Mouse (Mus musculus) limb, embryonic 12.5 days (tissue): ENCODE results near the gene E2f8. TPM values are rescaled to one million over a fixed set of nuclear protein-coding genes. Genes with fewer than 3 reads are reported as not detected.

Source experiments
- ATAC-seq: fragments of 200-750 bp; cut with Nextera tagmentation; 2 replicates; pipeline ENCODE4 v1.8.0; 2017; ENCODE audit warnings: low read depth, moderate TSS enrichment; ENCODE audit not compliant: insufficient number of reproducible peaks, insufficient read depth, low FRiP score, low TSS enrichment
- H3K27ac ChIP-seq: fragments of 300-500 bp; sonication (generic); 2 replicates; pipeline ENCODE4 v1.5.1; 2016; ENCODE audit warnings: mild to moderate bottlenecking, moderate library complexity
- H3K27me3 ChIP-seq: fragments of 300-500 bp; sonication (generic); 2 replicates; pipeline ENCODE4 v1.6.1; 2016; ENCODE audit warnings: mild to moderate bottlenecking, moderate library complexity
- H3K36me3 ChIP-seq: fragments of 300-500 bp; sonication (generic); 2 replicates; pipeline ENCODE4 v1.6.1; 2016; ENCODE audit warnings: mild to moderate bottlenecking, moderate library complexity
- H3K4me1 ChIP-seq: fragments of 300-500 bp; sonication (generic); replicated peaks from 2 replicates; pipeline ENCODE4 v1.6.1; 2016
- H3K4me2 ChIP-seq: fragments of 300-500 bp; sonication (generic); 2 replicates; pipeline ENCODE4 v1.6.1; 2016; ENCODE audit warnings: mild to moderate bottlenecking, moderate library complexity
- H3K4me3 ChIP-seq: fragments of 300-500 bp; sonication (generic); replicated peaks from 2 replicates; pipeline ENCODE4 v1.5.1; 2016; ENCODE audit warnings: mild to moderate bottlenecking
- H3K9ac ChIP-seq: fragments of 300-500 bp; sonication (generic); replicated peaks from 2 replicates; pipeline ENCODE4 v1.6.1; 2016; ENCODE audit warnings: mild to moderate bottlenecking, moderate library complexity
- H3K9me3 ChIP-seq: fragments of 300-500 bp; sonication (generic); 2 replicates; pipeline ENCODE4 v1.6.1; 2016; ENCODE audit warnings: mild to moderate bottlenecking, moderate library complexity
- WGBS: fragments of 180-500 bp; shearing (Covaris S2); methylation state at CpG from one replicate; pipeline ENCODE4 v1.1.7; 2016; 5-methylcytosine and 5-hydroxymethylcytosine counted together
- polyA plus RNA-seq: library from polyadenylated mRNA; unstranded; fragments of >200 nt; fragmentation: Nextera tagmentation; extraction: Ambion mirVana; gene quantifications from 2 replicates; pipeline ENCODE4 v1.2.1, GENCODE M21; 2016

E2f8 gene
- polyA plus RNA-seq, 1 experiment from 2014 or later: 13.7 TPM

GRCm38 (mm10) chr7:48909342-48909671, 27.9 kb upstream of the E2f8 start:
- no peak overlapping the region for H3K9ac ChIP-seq
- H3K4me1 ChIP-seq: no peaks in the 10 kb centered on the region
- no peaks in the 10 kb centered on the region for H3K9me3 ChIP-seq
- no peak for ATAC-seq
- 52% methylated on average over 4 of the region's 4 CpGs for WGBS
- H3K4me3 ChIP-seq: no peak overlapping the region
- H3K27ac ChIP-seq: no peak overlapping the region
- H3K4me2 ChIP-seq: no peak overlapping the region
- H3K27me3 ChIP-seq: no peaks in the 10 kb centered on the region
- no peaks in the 10 kb centered on the region for H3K36me3 ChIP-seq

DNA sequence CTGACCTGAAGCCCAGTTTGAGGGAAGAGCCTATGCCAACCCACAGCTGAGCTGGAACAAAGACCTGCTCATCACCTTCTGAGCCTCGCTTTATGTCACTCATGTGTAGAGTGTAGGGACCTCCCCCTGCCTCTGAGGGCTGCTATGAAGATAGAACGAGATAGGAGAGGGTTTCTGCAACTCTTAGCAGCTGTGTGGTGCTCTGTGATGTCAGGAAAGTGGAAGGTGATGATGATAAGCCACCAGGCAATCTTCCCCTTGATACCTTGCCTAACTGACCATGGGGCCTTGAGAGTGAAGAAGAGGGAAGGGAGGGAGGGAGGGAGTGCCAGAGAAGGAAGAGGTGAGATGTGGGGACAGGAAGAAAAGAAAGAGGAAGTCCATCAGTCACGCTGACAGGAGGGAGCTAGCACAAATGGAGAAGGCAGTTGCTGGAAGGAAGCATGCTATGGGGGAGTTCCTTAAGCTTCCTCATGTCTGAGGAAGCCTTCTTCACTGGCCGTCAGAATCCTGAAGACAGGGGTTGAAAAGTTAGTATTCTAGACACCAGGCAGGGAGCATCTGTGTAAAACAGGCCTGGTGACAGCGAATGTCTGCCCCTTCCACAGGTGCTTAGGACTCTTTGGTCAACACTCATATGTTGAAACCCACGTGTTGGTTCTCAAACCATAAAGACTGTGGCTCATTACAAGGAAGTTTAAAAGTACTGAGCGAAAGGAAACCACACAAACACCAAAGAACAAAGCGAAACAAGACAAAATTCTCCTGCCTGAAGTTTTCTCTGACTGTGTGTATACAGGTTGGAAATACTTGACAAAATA, 27.3 kb upstream of the E2f8 start, which contains the start of gene Nav2:
TSS of gene Nav2 (plus strand) at position 196 of the 821 bp plus-strand sequence.
- Histone ChIP-seq H3K36me3 (no peaks in the 10 kb centered on the region), H3K27me3 (no peaks in the 10 kb centered on the region), H3K4me2 (no peak within 1 kb of the TSS), H3K27ac (no peak within 1 kb of the TSS), H3K9ac (no peak within 1 kb of the TSS), H3K9me3 (no peaks in the 10 kb centered on the region), H3K4me1 (no peaks in the 10 kb centered on the region), H3K4me3 (no peak within 1 kb of the TSS)
- 68% methylated on average over 8 of the region's 8 CpGs for WGBS
- ATAC-seq: no peak

DNA sequence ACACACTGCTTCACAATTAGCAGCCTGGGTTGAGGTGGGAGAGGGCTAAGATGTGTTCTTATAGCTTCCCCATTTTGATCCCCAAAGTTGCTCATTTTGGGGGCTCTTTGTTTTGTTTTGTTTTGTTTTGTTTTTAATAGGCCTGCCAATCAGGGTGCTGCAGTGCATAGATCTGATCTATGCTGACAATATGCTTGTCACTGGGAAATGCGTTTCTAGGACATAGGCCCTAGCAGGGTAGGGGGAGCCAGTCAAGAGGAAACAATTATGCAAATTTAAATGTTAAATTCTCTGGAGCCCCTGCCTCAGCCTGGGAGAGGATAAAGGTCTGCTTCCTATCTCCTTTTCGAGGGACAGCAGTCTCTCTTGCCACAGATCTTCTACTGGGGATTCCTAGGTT, 21.1 kb upstream of the E2f8 start:
- 41% methylated on average over 2 of the region's 2 CpGs for WGBS
- H3K27me3 ChIP-seq: 0 out of 2 replicates have a peak, but pooled peaks cover 4% of the 10 kb centered on the region
- no peak for ATAC-seq
- peaks cover 11% of the 10 kb centered on the region for H3K4me1 ChIP-seq
- no peaks in the 10 kb centered on the region for H3K36me3 ChIP-seq
- no peak overlapping the region for H3K9ac ChIP-seq
- no peaks in the 10 kb centered on the region for H3K9me3 ChIP-seq
- no peak overlapping the region for H3K27ac ChIP-seq
- no peak overlapping the region for H3K4me2 ChIP-seq
- no peak overlapping the region for H3K4me3 ChIP-seq

DNA sequence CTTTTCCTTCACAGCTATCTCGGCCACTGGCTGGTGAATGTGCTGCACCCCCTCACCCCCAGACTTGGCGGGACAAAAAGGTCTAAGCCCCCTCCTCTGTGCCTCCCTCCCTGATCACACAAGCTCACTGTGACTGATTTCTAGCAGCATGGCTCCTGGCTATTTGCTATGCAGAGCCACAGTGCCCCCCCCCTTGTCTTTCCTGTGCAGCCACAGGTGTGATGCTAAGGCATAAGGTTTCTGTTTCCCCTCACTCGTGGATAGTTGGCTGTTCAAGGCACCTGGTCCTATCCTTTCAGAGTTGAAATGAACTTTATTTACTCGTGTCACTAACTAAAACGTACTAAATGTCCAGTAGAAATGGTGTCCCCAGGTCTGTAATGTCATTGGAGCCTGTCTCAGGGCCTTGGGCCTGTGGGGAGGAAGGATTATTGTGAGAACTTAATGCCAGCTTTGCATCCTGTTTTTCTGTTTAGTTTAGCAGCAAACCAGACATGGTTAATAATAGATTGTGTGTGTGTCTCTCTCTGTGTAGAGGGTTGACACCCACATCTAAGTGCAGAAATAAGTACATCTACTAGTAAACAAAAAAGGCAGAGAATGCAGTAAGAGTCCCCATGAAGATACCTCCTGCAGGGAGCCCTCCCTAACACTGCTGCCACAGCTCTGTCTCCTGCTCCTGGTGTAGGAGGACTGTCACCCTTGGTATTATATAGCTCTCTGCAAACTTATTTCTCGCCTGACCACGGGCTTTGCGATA, 19.2 kb upstream of the E2f8 start:
- Histone ChIP-seq H3K27me3 (peaks cover 10% of the 10 kb centered on the region; the same call in 1 of the 2 replicates), H3K9ac (no peak overlapping the region), H3K4me1 (peaks cover 16% of the 10 kb centered on the region), H3K4me3 (no peak overlapping the region), H3K36me3 (no peaks in the 10 kb centered on the region), H3K9me3 (no peaks in the 10 kb centered on the region), H3K4me2 (no peak overlapping the region), H3K27ac (no peak overlapping the region)
- no peak for ATAC-seq
- 66% methylated on average over 8 of the region's 8 CpGs for WGBS

GRCm38 (mm10) chr7:48898416-48898815, 17.0 kb upstream of the E2f8 start:
- no peak for ATAC-seq
- H3K27ac ChIP-seq: no peak overlapping the region
- H3K9ac ChIP-seq: no peak overlapping the region
- no peak overlapping the region for H3K4me2 ChIP-seq
- H3K4me1 ChIP-seq: peaks cover 16% of the 10 kb centered on the region
- no peaks in the 10 kb centered on the region for H3K9me3 ChIP-seq
- WGBS: 55% methylated on average over 9 of the region's 9 CpGs
- H3K27me3 ChIP-seq: peaks cover 10% of the 10 kb centered on the region; the same call in 1 of the 2 replicates
- H3K36me3 ChIP-seq: no peaks in the 10 kb centered on the region
- no peak overlapping the region for H3K4me3 ChIP-seq

GRCm38 (mm10) chr7:48897539-48898163, 16.3 kb upstream of the E2f8 start:
- Histone ChIP-seq H3K4me2 (no peak overlapping the region), H3K4me3 (no peak overlapping the region), H3K4me1 (peaks cover 16% of the 10 kb centered on the region), H3K9me3 (no peaks in the 10 kb centered on the region), H3K27me3 (peaks cover 10% of the 10 kb centered on the region; the same call in 1 of the 2 replicates), H3K36me3 (no peaks in the 10 kb centered on the region), H3K9ac (no peak overlapping the region), H3K27ac (peak overlapping the region; percentile 4; the same call in 1 of the 2 replicates)
- ATAC-seq: no peak
- WGBS: 68% methylated on average over 24 of the region's 24 CpGs

GRCm38 (mm10) chr7:48896051-48896450, 14.7 kb upstream of the E2f8 start:
- Histone ChIP-seq H3K4me2 (no peak overlapping the region), H3K4me1 (peaks cover 21% of the 10 kb centered on the region), H3K9me3 (no peaks in the 10 kb centered on the region), H3K36me3 (no peaks in the 10 kb centered on the region), H3K4me3 (no peak overlapping the region), H3K9ac (no peak overlapping the region), H3K27ac (no peak overlapping the region), H3K27me3 (peaks cover 11% of the 10 kb centered on the region; the same call in 1 of the 2 replicates)
- ATAC-seq: no peak
- WGBS: 81% methylated on average over 4 of the region's 4 CpGs

GRCm38 (mm10) chr7:48895475-48895874, 14.1 kb upstream of the E2f8 start:
- no peaks in the 10 kb centered on the region for H3K36me3 ChIP-seq
- H3K4me2 ChIP-seq: no peak overlapping the region
- no peak overlapping the region for H3K27ac ChIP-seq
- WGBS: 94% methylated on average over 4 of the region's 4 CpGs
- no peak for ATAC-seq
- H3K4me3 ChIP-seq: no peak overlapping the region
- no peak overlapping the region for H3K9ac ChIP-seq
- peaks cover 12% of the 10 kb centered on the region; the same call in 1 of the 2 replicates for H3K27me3 ChIP-seq
- no peaks in the 10 kb centered on the region for H3K9me3 ChIP-seq
- peaks cover 26% of the 10 kb centered on the region for H3K4me1 ChIP-seq

DNA sequence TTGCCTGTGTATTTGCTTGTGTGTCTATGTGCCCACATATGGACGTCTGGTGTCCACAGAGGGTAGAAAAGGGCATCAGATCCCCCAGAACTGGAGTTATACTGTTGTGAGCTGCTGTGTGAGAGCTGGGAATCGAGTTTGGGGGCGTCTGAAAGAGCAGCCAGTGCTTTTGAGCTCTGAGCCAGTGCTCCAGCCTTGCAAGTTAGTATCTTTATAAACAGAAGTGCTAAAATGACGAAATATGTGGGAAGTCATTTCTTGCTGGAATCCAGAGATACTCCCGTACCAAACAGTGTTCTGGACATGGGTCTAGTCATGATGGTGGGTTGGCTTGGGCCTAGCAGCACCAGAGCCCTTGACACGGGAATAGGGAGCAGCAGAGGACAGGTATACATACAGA, 13.4 kb upstream of the E2f8 start:
- Histone ChIP-seq H3K27me3 (peaks cover 12% of the 10 kb centered on the region; the same call in 1 of the 2 replicates), H3K27ac (no peak overlapping the region)
- 73% methylated on average over 6 of the region's 6 CpGs for WGBS

GRCm38 (mm10) chr7:48894152-48894551, 12.8 kb upstream of the E2f8 start:
- no peaks in the 10 kb centered on the region for H3K9me3 ChIP-seq
- H3K27me3 ChIP-seq: peaks cover 12% of the 10 kb centered on the region; the same call in 1 of the 2 replicates
- peaks cover 22% of the 10 kb centered on the region for H3K4me1 ChIP-seq
- ATAC-seq: no peak
- H3K4me3 ChIP-seq: no peak overlapping the region
- no peak overlapping the region for H3K4me2 ChIP-seq
- no peak overlapping the region for H3K9ac ChIP-seq
- no peak overlapping the region for H3K27ac ChIP-seq
- H3K36me3 ChIP-seq: no peaks in the 10 kb centered on the region
- 5% methylated on average over 6 of the region's 6 CpGs for WGBS

More for the DNA sequence above, 13.4 kb upstream of the E2f8 start:
- Histone ChIP-seq H3K36me3 (no peaks in the 10 kb centered on the region), H3K9ac (no peak overlapping the region), H3K4me2 (no peak overlapping the region), H3K9me3 (no peaks in the 10 kb centered on the region), H3K4me1 (peaks cover 22% of the 10 kb centered on the region), H3K4me3 (no peak overlapping the region)
- ATAC-seq: no peak

GRCm38 (mm10) chr7:48893093-48893492, 11.7 kb upstream of the E2f8 start:
- no peak overlapping the region for H3K4me3 ChIP-seq
- H3K27ac ChIP-seq: no peak overlapping the region
- H3K9ac ChIP-seq: no peak overlapping the region
- H3K27me3 ChIP-seq: peaks cover 9% of the 10 kb centered on the region; the same call in 1 of the 2 replicates
- no peaks in the 10 kb centered on the region for H3K36me3 ChIP-seq
- H3K9me3 ChIP-seq: no peaks in the 10 kb centered on the region
- peaks cover 26% of the 10 kb centered on the region for H3K4me1 ChIP-seq
- WGBS: 79% methylated on average over 7 of the region's 7 CpGs
- 0 out of 2 replicates have a peak, but pooled peaks have one; percentile 43 for ATAC-seq
- H3K4me2 ChIP-seq: no peak overlapping the region
